Mouse (Mus musculus): ENCODE results near the gene Fat4. TPM values are rescaled to one million over a fixed set of nuclear protein-coding genes. Genes with fewer than 3 reads are reported as not detected.

The Fat4 gene
- polyA plus RNA-seq, 1 experiment from 2014 or later, result 14.6 TPM

DNA sequence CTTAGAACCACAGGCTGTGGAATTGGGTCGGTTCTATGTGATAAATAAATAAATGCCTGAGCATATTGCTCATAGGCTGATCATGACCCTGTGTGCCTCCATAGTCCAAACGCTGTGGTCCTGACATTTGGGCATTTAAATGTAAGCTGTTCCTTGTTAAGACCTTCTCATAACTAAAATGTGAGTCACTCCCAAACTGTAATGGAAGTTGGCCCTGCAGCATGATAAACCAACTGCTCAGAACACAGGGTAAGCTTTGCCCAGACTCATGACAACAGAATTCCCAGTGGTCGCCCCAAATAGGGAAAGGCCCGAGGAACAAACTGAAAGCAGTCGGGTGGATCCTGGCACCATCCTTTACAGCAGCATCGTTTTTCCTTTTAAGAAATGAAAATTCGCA is 49.7 kb downstream of the Fat4 start:
- Histone ChIP-seq H3K4me2 (ENCODE audit: low read length) (no peak overlapping the region), H3K36me3 (ENCODE audit: control insufficient read depth, insufficient read depth, low read length) (no peaks in the 10 kb centered on the region), H3K9me3 (ENCODE audit: control insufficient read depth, low read length) (no peaks in the 10 kb centered on the region), H3K4me3 (replicated peaks; ENCODE audit: low read depth, low read length) (no peak overlapping the region), H3K9ac (replicated peaks; ENCODE audit: low read length) (no peak overlapping the region), H3K4me1 (ENCODE audit: control insufficient read depth, insufficient read depth, low read length) (peaks cover 15% of the 10 kb centered on the region), H3K27me3 (ENCODE audit: control insufficient read depth, insufficient read depth, low read length) (no peaks in the 10 kb centered on the region), H3K27ac (replicated peaks; ENCODE audit: low read depth, low read length) (no peak overlapping the region)
- 91% methylated on average over 7 of the region's 7 CpGs for WGBS
- DNase-seq (no peak), ATAC-seq (ENCODE audit: low FRiP score, low TSS enrichment) (no peak)

DNA sequence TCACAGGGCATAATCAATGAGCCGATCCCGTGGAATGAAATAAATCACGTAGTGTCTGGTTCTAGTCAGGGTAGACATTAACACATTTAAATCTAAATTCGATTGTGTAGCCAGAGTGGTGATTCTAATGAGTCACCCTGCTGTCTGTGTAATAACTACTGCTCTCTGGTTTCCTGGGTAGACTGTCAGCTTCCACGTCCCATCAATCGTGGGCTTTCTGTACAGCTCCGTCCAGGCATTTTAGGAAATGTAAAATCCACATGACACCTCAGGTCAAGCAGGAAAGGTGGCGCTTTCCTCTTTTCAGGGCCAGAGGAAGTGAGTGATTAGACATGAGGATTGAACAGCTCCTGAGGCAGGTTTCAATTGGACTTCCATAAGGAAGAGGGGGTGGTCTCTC is 50.4 kb downstream of the Fat4 start:
- ATAC-seq (ENCODE audit: low FRiP score, low TSS enrichment), result no peak
- Histone ChIP-seq H3K4me1 (ENCODE audit: control insufficient read depth, insufficient read depth, low read length) (peaks cover 15% of the 10 kb centered on the region), H3K9ac (replicated peaks; ENCODE audit: low read length) (no peak overlapping the region), H3K27me3 (ENCODE audit: control insufficient read depth, insufficient read depth, low read length) (no peaks in the 10 kb centered on the region), H3K36me3 (ENCODE audit: control insufficient read depth, insufficient read depth, low read length) (no peaks in the 10 kb centered on the region), H3K4me3 (replicated peaks; ENCODE audit: low read depth, low read length) (no peak overlapping the region), H3K4me2 (ENCODE audit: low read length) (no peak overlapping the region), H3K9me3 (ENCODE audit: control insufficient read depth, low read length) (no peaks in the 10 kb centered on the region), H3K27ac (replicated peaks; ENCODE audit: low read depth, low read length) (no peak overlapping the region)
- 80% methylated on average over 8 of the region's 8 CpGs for WGBS
- no peak for DNase-seq

DNA sequence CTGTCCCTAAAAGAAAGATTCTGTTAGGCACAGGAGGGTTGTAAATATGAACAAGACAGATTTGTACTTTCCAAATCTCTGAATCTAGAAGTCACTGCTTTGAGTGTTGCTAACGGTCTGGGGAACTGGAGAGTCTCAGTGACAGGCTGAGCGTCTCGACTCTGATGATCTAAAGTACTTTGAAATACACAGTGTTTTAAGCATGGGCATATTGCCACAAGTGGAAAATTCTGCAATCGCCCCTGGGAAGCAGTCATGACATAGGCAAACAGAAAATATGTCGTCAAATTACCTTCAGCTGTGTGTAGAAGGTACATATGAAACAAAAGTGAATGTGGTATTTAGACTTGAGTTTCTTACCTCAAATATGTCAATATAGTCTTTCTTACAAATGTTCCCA is 51.4 kb downstream of the Fat4 start:
- Histone ChIP-seq H3K9ac (replicated peaks; ENCODE audit: low read length) (no peak overlapping the region), H3K4me3 (replicated peaks; ENCODE audit: low read depth, low read length) (no peak overlapping the region), H3K4me2 (ENCODE audit: low read length) (no peak overlapping the region), H3K9me3 (ENCODE audit: control insufficient read depth, low read length) (no peaks in the 10 kb centered on the region), H3K27ac (replicated peaks; ENCODE audit: low read depth, low read length) (no peak overlapping the region), H3K36me3 (ENCODE audit: control insufficient read depth, insufficient read depth, low read length) (peaks cover 5% of the 10 kb centered on the region), H3K4me1 (ENCODE audit: control insufficient read depth, insufficient read depth, low read length) (peaks cover 15% of the 10 kb centered on the region), H3K27me3 (ENCODE audit: control insufficient read depth, insufficient read depth, low read length) (no peaks in the 10 kb centered on the region)
- ATAC-seq (ENCODE audit: low FRiP score, low TSS enrichment) (no peak), DNase-seq (peak; percentile 14)
- 80% methylated on average over 5 of the region's 5 CpGs for WGBS

DNA sequence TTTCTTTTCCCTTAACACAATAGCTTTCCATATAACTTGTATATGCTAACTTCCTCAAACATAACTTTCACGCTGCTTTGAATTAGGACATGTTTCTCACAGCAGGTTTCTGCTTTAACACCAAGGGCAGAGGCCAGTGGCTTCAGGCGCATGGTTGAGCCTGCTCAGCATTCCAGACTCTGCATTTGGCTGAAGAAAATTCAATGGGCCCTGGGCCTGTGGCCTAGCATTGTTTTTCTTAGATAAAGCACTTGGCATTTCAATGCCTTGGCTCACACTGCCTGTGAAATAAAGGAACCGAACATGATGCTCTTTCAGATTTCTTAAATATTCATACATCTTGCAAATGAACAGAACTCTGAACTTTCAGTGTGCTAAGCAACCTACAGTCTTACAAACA is 52.8 kb downstream of the Fat4 start:
- H3K9me3 ChIP-seq (ENCODE audit: control insufficient read depth, low read length), result no peaks in the 10 kb centered on the region
- no peak for ATAC-seq (ENCODE audit: low FRiP score, low TSS enrichment)
- H3K9ac ChIP-seq (replicated peaks; ENCODE audit: low read length), result no peak overlapping the region
- H3K4me2 ChIP-seq (ENCODE audit: low read length), result no peak overlapping the region
- H3K36me3 ChIP-seq (ENCODE audit: control insufficient read depth, insufficient read depth, low read length), result peaks cover 9% of the 10 kb centered on the region
- peaks cover 9% of the 10 kb centered on the region for H3K4me1 ChIP-seq (ENCODE audit: control insufficient read depth, insufficient read depth, low read length)
- 7% methylated on average over 3 of the region's 3 CpGs for WGBS
- no peak for DNase-seq
- H3K27ac ChIP-seq (replicated peaks; ENCODE audit: low read depth, low read length), result no peak overlapping the region
- no peaks in the 10 kb centered on the region for H3K27me3 ChIP-seq (ENCODE audit: control insufficient read depth, insufficient read depth, low read length)
- no peak overlapping the region for H3K4me3 ChIP-seq (replicated peaks; ENCODE audit: low read depth, low read length)

DNA sequence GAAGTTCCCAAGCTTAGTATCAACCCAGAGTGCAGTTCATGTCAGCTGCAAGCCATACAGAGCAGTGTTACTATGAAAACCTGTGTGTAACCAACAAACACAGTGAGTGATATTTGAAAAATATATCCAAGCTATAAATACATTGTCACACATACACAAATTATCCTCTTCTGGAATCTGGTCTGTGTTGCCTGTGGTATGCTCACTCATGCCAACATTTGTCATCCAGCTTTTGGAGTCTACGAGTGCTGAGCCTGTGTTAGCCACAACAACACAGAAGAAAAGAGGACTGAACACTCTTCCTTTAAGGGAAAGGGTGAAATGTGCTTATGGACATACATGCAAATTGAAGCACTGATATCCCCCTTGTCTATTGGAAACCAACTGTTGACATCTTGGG is 53.6 kb downstream of the Fat4 start:
- DNase-seq (no peak), ATAC-seq (ENCODE audit: low FRiP score, low TSS enrichment) (no peak)
- H3K27ac ChIP-seq (replicated peaks; ENCODE audit: low read depth, low read length), result no peak overlapping the region
- WGBS, result 66% methylated on average over 1 of the region's 1 CpGs
- H3K36me3 ChIP-seq (ENCODE audit: control insufficient read depth, insufficient read depth, low read length), result peaks cover 9% of the 10 kb centered on the region
- H3K27me3 ChIP-seq (ENCODE audit: control insufficient read depth, insufficient read depth, low read length), result no peaks in the 10 kb centered on the region
- no peak overlapping the region for H3K4me3 ChIP-seq (replicated peaks; ENCODE audit: low read depth, low read length)
- 0 out of 2 replicates have a peak, but pooled peaks cover 4% of the 10 kb centered on the region for H3K4me1 ChIP-seq (ENCODE audit: control insufficient read depth, insufficient read depth, low read length)
- H3K9ac ChIP-seq (replicated peaks; ENCODE audit: low read length), result no peak overlapping the region
- no peak overlapping the region for H3K4me2 ChIP-seq (ENCODE audit: low read length)
- H3K9me3 ChIP-seq (ENCODE audit: control insufficient read depth, low read length), result no peaks in the 10 kb centered on the region

DNA sequence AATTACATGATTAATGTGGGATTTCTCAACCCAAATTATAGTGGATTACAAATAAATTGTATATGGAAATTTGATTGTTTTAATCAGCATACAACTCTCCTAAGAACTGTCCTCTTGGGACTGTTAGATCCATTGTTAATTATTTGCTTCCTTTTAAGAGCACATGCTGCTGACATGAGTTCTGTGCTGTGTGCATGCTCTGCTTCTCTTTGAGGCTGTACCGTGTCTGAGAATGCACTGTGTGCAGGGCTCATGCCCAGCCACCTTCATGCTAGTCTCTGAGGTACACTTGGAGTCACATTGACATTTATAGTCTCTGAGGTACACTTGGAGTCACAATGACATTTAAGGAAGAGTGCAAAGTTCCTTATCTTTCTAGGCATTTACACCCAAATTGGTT is 58.4 kb downstream of the Fat4 start:
- H3K9ac ChIP-seq (replicated peaks; ENCODE audit: low read length), result no peak overlapping the region
- no peak overlapping the region for H3K27ac ChIP-seq (replicated peaks; ENCODE audit: low read depth, low read length)
- H3K9me3 ChIP-seq (ENCODE audit: control insufficient read depth, low read length), result no peaks in the 10 kb centered on the region
- 59% methylated on average over 1 of the region's 1 CpGs for WGBS
- no peak overlapping the region for H3K4me2 ChIP-seq (ENCODE audit: low read length)
- H3K27me3 ChIP-seq (ENCODE audit: control insufficient read depth, insufficient read depth, low read length), result no peaks in the 10 kb centered on the region
- ATAC-seq (ENCODE audit: low FRiP score, low TSS enrichment), result no peak
- no peak for DNase-seq
- no peak overlapping the region for H3K4me3 ChIP-seq (replicated peaks; ENCODE audit: low read depth, low read length)
- peaks cover 16% of the 10 kb centered on the region for H3K36me3 ChIP-seq (ENCODE audit: control insufficient read depth, insufficient read depth, low read length)
- no peaks in the 10 kb centered on the region for H3K4me1 ChIP-seq (ENCODE audit: control insufficient read depth, insufficient read depth, low read length)

DNA sequence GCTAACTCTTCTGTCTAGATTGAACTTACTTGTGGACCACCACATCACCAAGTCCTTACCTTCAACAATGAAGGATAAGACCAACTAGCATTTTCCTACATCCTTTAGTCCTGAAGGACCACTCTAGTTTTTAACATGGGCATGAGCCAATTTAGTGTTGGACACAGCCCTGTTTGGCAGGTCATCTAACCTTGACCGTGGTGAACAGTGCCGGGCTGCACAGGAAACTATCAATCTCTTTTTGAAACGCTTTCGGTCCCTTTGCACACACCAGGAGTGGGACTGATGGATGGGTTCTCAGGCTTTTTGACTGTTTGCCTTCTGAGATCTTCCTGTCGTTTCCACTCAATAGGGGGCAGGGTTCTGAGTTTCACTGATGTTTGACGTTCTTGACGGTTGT is 61.0 kb downstream of the Fat4 start:
- Histone ChIP-seq H3K4me3 (replicated peaks; ENCODE audit: low read depth, low read length) (no peak overlapping the region), H3K9me3 (ENCODE audit: control insufficient read depth, low read length) (no peaks in the 10 kb centered on the region), H3K36me3 (ENCODE audit: control insufficient read depth, insufficient read depth, low read length) (peaks cover 19% of the 10 kb centered on the region), H3K27ac (replicated peaks; ENCODE audit: low read depth, low read length) (no peak overlapping the region), H3K4me1 (ENCODE audit: control insufficient read depth, insufficient read depth, low read length) (no peaks in the 10 kb centered on the region), H3K27me3 (ENCODE audit: control insufficient read depth, insufficient read depth, low read length) (no peaks in the 10 kb centered on the region), H3K9ac (replicated peaks; ENCODE audit: low read length) (no peak overlapping the region), H3K4me2 (ENCODE audit: low read length) (no peak overlapping the region)
- WGBS, result 90% methylated on average over 7 of the region's 7 CpGs
- DNase-seq (no peak), ATAC-seq (ENCODE audit: low FRiP score, low TSS enrichment) (no peak)

DNA sequence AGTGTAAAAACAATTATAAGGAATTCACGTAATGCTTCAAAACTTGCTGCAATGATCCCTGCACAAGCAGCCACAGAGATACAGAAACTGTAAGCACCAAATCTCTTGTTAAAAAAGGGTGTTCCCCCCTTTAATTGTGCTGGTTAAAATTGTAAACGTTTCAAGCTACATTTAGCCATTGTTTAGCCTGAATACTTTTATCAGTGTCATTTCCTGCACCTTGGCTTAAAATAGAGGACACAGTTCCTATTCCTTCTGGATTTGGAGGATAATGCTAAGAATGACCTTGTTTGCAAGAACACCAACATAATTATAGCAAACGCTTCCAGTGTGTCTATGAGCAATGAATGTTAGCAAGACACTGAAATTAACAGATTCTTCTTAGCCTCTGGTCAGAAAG is 65.9 kb downstream of the Fat4 start:
- DNase-seq, result no peak
- Histone ChIP-seq H3K4me3 (replicated peaks; ENCODE audit: low read depth, low read length) (no peak overlapping the region), H3K27me3 (ENCODE audit: control insufficient read depth, insufficient read depth, low read length) (no peaks in the 10 kb centered on the region), H3K9ac (replicated peaks; ENCODE audit: low read length) (no peak overlapping the region), H3K4me1 (ENCODE audit: control insufficient read depth, insufficient read depth, low read length) (no peaks in the 10 kb centered on the region), H3K9me3 (ENCODE audit: control insufficient read depth, low read length) (no peaks in the 10 kb centered on the region), H3K36me3 (ENCODE audit: control insufficient read depth, insufficient read depth, low read length) (peaks cover 22% of the 10 kb centered on the region), H3K4me2 (ENCODE audit: low read length) (no peak overlapping the region), H3K27ac (replicated peaks; ENCODE audit: low read depth, low read length) (no peak overlapping the region)
- ATAC-seq (ENCODE audit: low FRiP score, low TSS enrichment), result no peak
- 81% methylated on average over 3 of the region's 3 CpGs for WGBS

DNA sequence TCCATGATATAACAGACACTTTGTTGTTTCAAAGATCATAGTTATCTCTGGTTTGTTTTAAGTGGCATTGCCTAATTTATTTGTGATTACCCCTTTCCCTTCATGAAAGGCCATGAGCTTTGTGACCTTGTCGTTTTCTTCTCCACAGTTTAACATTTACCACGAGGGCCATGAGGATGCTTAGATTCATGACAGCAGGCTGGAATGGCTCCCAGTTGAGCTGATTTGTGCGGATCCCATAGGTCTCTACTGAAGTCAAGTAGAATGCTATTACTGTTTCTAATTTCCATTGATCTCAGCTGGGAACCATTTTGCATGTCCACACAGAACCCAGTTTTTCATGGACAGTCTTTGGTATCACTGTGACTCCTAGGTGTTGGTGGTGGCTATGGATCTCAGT is 67.5 kb downstream of the Fat4 start:
- H3K36me3 ChIP-seq (ENCODE audit: control insufficient read depth, insufficient read depth, low read length), result peaks cover 33% of the 10 kb centered on the region

More for the DNA sequence above, 67.5 kb downstream of the Fat4 start:
- Histone ChIP-seq H3K9me3 (ENCODE audit: control insufficient read depth, low read length) (no peaks in the 10 kb centered on the region), H3K4me3 (replicated peaks; ENCODE audit: low read depth, low read length) (no peak overlapping the region), H3K4me1 (ENCODE audit: control insufficient read depth, insufficient read depth, low read length) (no peaks in the 10 kb centered on the region), H3K27ac (replicated peaks; ENCODE audit: low read depth, low read length) (no peak overlapping the region), H3K27me3 (ENCODE audit: control insufficient read depth, insufficient read depth, low read length) (no peaks in the 10 kb centered on the region), H3K9ac (replicated peaks; ENCODE audit: low read length) (no peak overlapping the region), H3K4me2 (ENCODE audit: low read length) (no peak overlapping the region)
- ATAC-seq (ENCODE audit: low FRiP score, low TSS enrichment) (no peak), DNase-seq (no peak)
- 74% methylated on average over 3 of the region's 3 CpGs for WGBS
